Mouse (Mus musculus): ENCODE measurements around the gene Cd4. TPM values are rescaled to one million over a fixed set of nuclear protein-coding genes. Genes with fewer than 3 reads are reported as not detected.
A peak's percentile ranks its signal among the peaks of the same experiment; 100 is the strongest.

The Cd4 gene
- polyA plus RNA-seq, 1 experiment from 2014 or later: not detected

GRCm38 (mm10) chr6:124913721-124914285 is 25.8 kb upstream of the Cd4 start:
- WGBS: 63% methylated on average over 14 of the region's 14 CpGs
- Histone ChIP-seq H3K4me3 (peak overlapping the region; percentile 81; the same call in 1 of the 2 replicates), H3K4me2 (peak overlapping the region; percentile 98; the same call in 1 of the 2 replicates), H3K4me1 (replicated peaks) (peaks cover 63% of the 10 kb centered on the region), H3K9me3 (no peaks in the 10 kb centered on the region), H3K27ac (replicated peaks) (peak overlapping the region; percentile 100), H3K27me3 (no peaks in the 10 kb centered on the region), H3K9ac (peak overlapping the region; percentile 100; the same call in 1 of the 2 replicates), H3K36me3 (peaks cover 26% of the 10 kb centered on the region)
- no peak for ATAC-seq (ENCODE audit: low read depth)

- no peak for ATAC-seq (ENCODE audit: low read depth)
- Histone ChIP-seq H3K27me3 (no peaks in the 10 kb centered on the region), H3K4me1 (replicated peaks) (peaks cover 57% of the 10 kb centered on the region), H3K4me2 (no peak overlapping the region), H3K36me3 (peaks cover 32% of the 10 kb centered on the region), H3K27ac (replicated peaks) (peak overlapping the region; percentile 100), H3K9me3 (no peaks in the 10 kb centered on the region), H3K4me3 (no peak overlapping the region), H3K9ac (peak overlapping the region; percentile 26; the same call in 1 of the 2 replicates)
- 67% methylated on average over 6 of the region's 6 CpGs for WGBS
Measured at GRCm38 (mm10) chr6:124913214-124913613, 25.2 kb upstream of the Cd4 start.

GRCm38 (mm10) chr6:124911533-124912218 is 23.7 kb upstream of the Cd4 start, which contains the start of gene Lag3:
TSS of gene Lag3 (minus strand) at chr6:124911705.
- Histone ChIP-seq H3K9ac (peak within 1 kb of the TSS; percentile 67; the same call in 1 of the 2 replicates), H3K4me2 (0 out of 2 replicates have a peak within 1 kb of the TSS, but pooled peaks have one; percentile 7), H3K4me1 (replicated peaks) (peaks cover 55% of the 10 kb centered on the region), H3K9me3 (no peaks in the 10 kb centered on the region), H3K27me3 (no peaks in the 10 kb centered on the region), H3K4me3 (no peak within 1 kb of the TSS), H3K27ac (replicated peaks) (peak within 1 kb of the TSS; percentile 18; the same call in 1 of the 2 replicates), H3K36me3 (peaks cover 35% of the 10 kb centered on the region)
- no peak for ATAC-seq (ENCODE audit: low read depth)
- WGBS: 25% methylated on average over 12 of the region's 13 CpGs

GRCm38 (mm10) chr6:124910032-124910431 is 22.0 kb upstream of the Cd4 start:
- WGBS: 5% methylated on average over 32 of the region's 32 CpGs
- Histone ChIP-seq H3K9me3 (no peaks in the 10 kb centered on the region), H3K4me2 (peak overlapping the region; percentile 48), H3K9ac (peak overlapping the region; percentile 67), H3K27me3 (no peaks in the 10 kb centered on the region), H3K4me1 (replicated peaks) (peaks cover 50% of the 10 kb centered on the region), H3K4me3 (0 out of 2 replicates have a peak overlapping the region, but pooled peaks have one; percentile 5), H3K36me3 (peaks cover 35% of the 10 kb centered on the region), H3K27ac (replicated peaks) (peak overlapping the region; percentile 33; the same call in 1 of the 2 replicates)
- ATAC-seq (ENCODE audit: low read depth): peak; percentile 7; the same call in 1 of the 2 replicates

- no peak overlapping the region for H3K27ac ChIP-seq (replicated peaks)
- H3K4me3 ChIP-seq: no peak overlapping the region
- H3K36me3 ChIP-seq: peaks cover 13% of the 10 kb centered on the region
- 84% methylated on average over 1 of the region's 1 CpGs for WGBS
- peaks cover 45% of the 10 kb centered on the region for H3K4me1 ChIP-seq (replicated peaks)
- no peak for ATAC-seq (ENCODE audit: low read depth)
- no peaks in the 10 kb centered on the region for H3K27me3 ChIP-seq
- H3K9me3 ChIP-seq: no peaks in the 10 kb centered on the region
- H3K9ac ChIP-seq: no peak overlapping the region
- no peak overlapping the region for H3K4me2 ChIP-seq
Measured at GRCm38 (mm10) chr6:124907767-124908166, 19.7 kb upstream of the Cd4 start.

GRCm38 (mm10) chr6:124904991-124905860 is 17.2 kb upstream of the Cd4 start:
- no peak for ATAC-seq (ENCODE audit: low read depth)
- Histone ChIP-seq H3K27me3 (no peaks in the 10 kb centered on the region), H3K36me3 (peaks cover 8% of the 10 kb centered on the region; the same call in 1 of the 2 replicates), H3K9me3 (no peaks in the 10 kb centered on the region), H3K9ac (peak overlapping the region; percentile 84), H3K4me2 (peak overlapping the region; percentile 60), H3K4me1 (replicated peaks) (peaks cover 32% of the 10 kb centered on the region), H3K4me3 (peak overlapping the region; percentile 39), H3K27ac (replicated peaks) (peak overlapping the region; percentile 99)
- WGBS: 41% methylated on average over 14 of the region's 16 CpGs

- Histone ChIP-seq H3K27me3 (no peaks in the 10 kb centered on the region), H3K27ac (replicated peaks) (peak overlapping the region; percentile 99), H3K9me3 (no peaks in the 10 kb centered on the region), H3K4me2 (peak overlapping the region; percentile 60), H3K4me3 (peak overlapping the region; percentile 39), H3K4me1 (replicated peaks) (peaks cover 27% of the 10 kb centered on the region), H3K9ac (peak overlapping the region; percentile 84), H3K36me3 (peaks cover 8% of the 10 kb centered on the region; the same call in 1 of the 2 replicates)
- WGBS: 10% methylated on average over 24 of the region's 24 CpGs
- ATAC-seq (ENCODE audit: low read depth): peak; percentile 79
Measured at GRCm38 (mm10) chr6:124904161-124904981, 16.4 kb upstream of the Cd4 start.

- Histone ChIP-seq H3K27me3 (no peaks in the 10 kb centered on the region), H3K27ac (replicated peaks) (peak overlapping the region; percentile 99), H3K9ac (peak overlapping the region; percentile 84), H3K4me1 (replicated peaks) (peaks cover 27% of the 10 kb centered on the region), H3K4me3 (peak overlapping the region; percentile 39), H3K36me3 (peaks cover 7% of the 10 kb centered on the region; the same call in 1 of the 2 replicates), H3K9me3 (no peaks in the 10 kb centered on the region), H3K4me2 (peak overlapping the region; percentile 60)
- under 1% methylated on average over 23 of the region's 23 CpGs for WGBS
- ATAC-seq (ENCODE audit: low read depth): peak; percentile 89
Measured at GRCm38 (mm10) chr6:124903580-124904151, 15.6 kb upstream of the Cd4 start.

- Histone ChIP-seq H3K9me3 (no peaks in the 10 kb centered on the region), H3K36me3 (no peaks in the 10 kb centered on the region), H3K27ac (replicated peaks) (0 out of 2 replicates have a peak overlapping the region, but pooled peaks have one; percentile 13), H3K4me1 (replicated peaks) (peaks cover 27% of the 10 kb centered on the region), H3K27me3 (no peaks in the 10 kb centered on the region), H3K4me3 (no peak overlapping the region), H3K4me2 (no peak overlapping the region), H3K9ac (no peak overlapping the region)
- no peak for ATAC-seq (ENCODE audit: low read depth)
Measured at GRCm38 (mm10) chr6:124901851-124902250, 13.8 kb upstream of the Cd4 start.

GRCm38 (mm10) chr6:124900801-124901480 is 12.9 kb upstream of the Cd4 start:
- Histone ChIP-seq H3K9me3 (no peaks in the 10 kb centered on the region), H3K9ac (peak overlapping the region; percentile 17; the same call in 1 of the 2 replicates), H3K4me1 (replicated peaks) (peaks cover 27% of the 10 kb centered on the region), H3K4me3 (no peak overlapping the region), H3K36me3 (no peaks in the 10 kb centered on the region), H3K27ac (replicated peaks) (no peak overlapping the region; the same call in 1 of the 2 replicates), H3K27me3 (no peaks in the 10 kb centered on the region), H3K4me2 (no peak overlapping the region)
- WGBS: 57% methylated on average over 10 of the region's 10 CpGs
- no peak for ATAC-seq (ENCODE audit: low read depth)
